Mouse (Mus musculus): ENCODE measurements around the gene Sv2c. TPM values are rescaled to one million over a fixed set of nuclear protein-coding genes. Genes with fewer than 3 reads are reported as not detected.

Sv2c gene
- polyA plus RNA-seq, 2 experiments, result 0.02 to 0.18 TPM

DNA sequence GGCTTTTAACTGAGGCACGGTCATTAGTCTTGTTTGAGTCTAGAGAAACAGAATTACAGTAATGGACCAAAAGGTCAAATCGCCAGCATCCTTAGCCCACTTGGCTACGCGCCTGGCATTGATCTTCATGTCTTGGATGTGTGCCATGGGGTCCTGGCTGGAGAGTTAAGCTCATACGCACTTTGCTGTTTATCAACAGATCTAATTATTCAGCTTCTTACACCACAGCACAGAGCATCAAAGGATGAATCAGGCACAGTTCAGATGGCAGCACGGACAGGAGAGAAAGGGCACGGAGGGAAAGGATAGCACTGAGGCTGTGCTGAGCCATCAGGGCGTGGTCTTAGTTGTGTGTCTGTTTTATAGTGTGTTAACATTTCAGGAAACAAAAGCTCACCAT, 58.8 kb downstream of the Sv2c start:
- no peak overlapping the region for H3K9ac ChIP-seq (replicated peaks)
- no peaks in the 10 kb centered on the region for H3K4me1 ChIP-seq (replicated peaks; ENCODE audit: control insufficient read depth in 2 of 2, insufficient read depth in 2 of 2, low read length in 1 of 2)
- H3K4me3 ChIP-seq (ENCODE audit: insufficient read depth in 1 of 2, low read depth in 2 of 2, low read length in 2 of 2), result no peak overlapping the region
- no peak overlapping the region for H3K27ac ChIP-seq
- ATAC-seq (ENCODE audit: insufficient read depth) (no peak), DNase-seq (ENCODE audit: low read depth in 3 of 3, low spot score in 3 of 3) (no peak)
- no peak overlapping the region for H3K4me2 ChIP-seq (ENCODE audit: low read depth)
- WGBS (ENCODE audit: insufficient replicate concordance), result 61% methylated on average over 8 of the region's 8 CpGs
- H3K9me3 ChIP-seq (ENCODE audit: control insufficient read depth, low read length), result no peaks in the 10 kb centered on the region
- H3K27me3 ChIP-seq (ENCODE audit: control insufficient read depth, insufficient read depth, low read length), result no peaks in the 10 kb centered on the region
- no peaks in the 10 kb centered on the region for H3K36me3 ChIP-seq (replicated peaks; ENCODE audit: control insufficient read depth, insufficient read depth, low read depth)
- TF ChIP-seq CTCF (IDR thresholded peaks at IDR 0.05; ENCODE audit: low read depth), result no peak
- no peak for TF ChIP-seq EP300 (IDR thresholded peaks at IDR 0.05; ENCODE audit: low read depth)

GRCm38 (mm10) chr13:96052755-96053154, 79.6 kb downstream of the Sv2c start:
- no peak for TF ChIP-seq EP300 (IDR thresholded peaks at IDR 0.05; ENCODE audit: low read depth)
- no peak for TF ChIP-seq CTCF (IDR thresholded peaks at IDR 0.05; ENCODE audit: low read depth)
- no peaks in the 10 kb centered on the region for H3K27me3 ChIP-seq (ENCODE audit: control insufficient read depth, insufficient read depth, low read length)
- H3K9me3 ChIP-seq (ENCODE audit: control insufficient read depth, low read length), result no peaks in the 10 kb centered on the region
- no peak overlapping the region for H3K27ac ChIP-seq
- H3K9ac ChIP-seq (replicated peaks), result no peak overlapping the region
- DNase-seq (ENCODE audit: low read depth in 3 of 3, low spot score in 3 of 3), result no peak
- no peak for ATAC-seq (ENCODE audit: insufficient read depth)
- no peaks in the 10 kb centered on the region for H3K4me1 ChIP-seq (replicated peaks; ENCODE audit: control insufficient read depth in 2 of 2, insufficient read depth in 2 of 2, low read length in 1 of 2)
- H3K4me3 ChIP-seq (ENCODE audit: insufficient read depth in 1 of 2, low read depth in 2 of 2, low read length in 2 of 2), result no peak overlapping the region
- H3K4me2 ChIP-seq (ENCODE audit: low read depth), result no peak overlapping the region
- WGBS (ENCODE audit: insufficient replicate concordance), result 40% methylated on average over 3 of the region's 3 CpGs
- H3K36me3 ChIP-seq (replicated peaks; ENCODE audit: control insufficient read depth, insufficient read depth, low read depth), result no peaks in the 10 kb centered on the region

GRCm38 (mm10) chr13:96045396-96045795, 87.0 kb downstream of the Sv2c start:
- no peaks in the 10 kb centered on the region for H3K4me1 ChIP-seq (replicated peaks; ENCODE audit: control insufficient read depth in 2 of 2, insufficient read depth in 2 of 2, low read length in 1 of 2)
- DNase-seq (ENCODE audit: low read depth in 3 of 3, low spot score in 3 of 3) (no peak), ATAC-seq (ENCODE audit: insufficient read depth) (no peak)
- H3K4me3 ChIP-seq (ENCODE audit: insufficient read depth in 1 of 2, low read depth in 2 of 2, low read length in 2 of 2), result no peak overlapping the region
- H3K27ac ChIP-seq, result no peak overlapping the region
- H3K36me3 ChIP-seq (replicated peaks; ENCODE audit: control insufficient read depth, insufficient read depth, low read depth), result no peaks in the 10 kb centered on the region
- no peaks in the 10 kb centered on the region for H3K9me3 ChIP-seq (ENCODE audit: control insufficient read depth, low read length)
- H3K9ac ChIP-seq (replicated peaks), result no peak overlapping the region
- no peaks in the 10 kb centered on the region for H3K27me3 ChIP-seq (ENCODE audit: control insufficient read depth, insufficient read depth, low read length)
- WGBS (ENCODE audit: insufficient replicate concordance), result 54% methylated on average over 5 of the region's 5 CpGs
- H3K4me2 ChIP-seq (ENCODE audit: low read depth), result no peak overlapping the region
- TF ChIP-seq CTCF (IDR thresholded peaks at IDR 0.05; ENCODE audit: low read depth), result no peak
- no peak for TF ChIP-seq EP300 (IDR thresholded peaks at IDR 0.05; ENCODE audit: low read depth)

GRCm38 (mm10) chr13:96040275-96041042, 91.9 kb downstream of the Sv2c start:
- Histone ChIP-seq H3K4me2 (ENCODE audit: low read depth) (no peak overlapping the region), H3K27me3 (ENCODE audit: control insufficient read depth, insufficient read depth, low read length) (no peaks in the 10 kb centered on the region), H3K4me3 (ENCODE audit: insufficient read depth in 1 of 2, low read depth in 2 of 2, low read length in 2 of 2) (no peak overlapping the region), H3K9ac (replicated peaks) (no peak overlapping the region), H3K27ac (no peak overlapping the region), H3K4me1 (replicated peaks; ENCODE audit: control insufficient read depth in 2 of 2, insufficient read depth in 2 of 2, low read length in 1 of 2) (no peaks in the 10 kb centered on the region), H3K36me3 (replicated peaks; ENCODE audit: control insufficient read depth, insufficient read depth, low read depth) (no peaks in the 10 kb centered on the region), H3K9me3 (ENCODE audit: control insufficient read depth, low read length) (no peaks in the 10 kb centered on the region)
- TF ChIP-seq EP300 (IDR thresholded peaks at IDR 0.05; ENCODE audit: low read depth), result no peak
- TF ChIP-seq CTCF (IDR thresholded peaks at IDR 0.05; ENCODE audit: low read depth), result no peak
- DNase-seq (ENCODE audit: low read depth in 3 of 3, low spot score in 3 of 3) (no peak), ATAC-seq (ENCODE audit: insufficient read depth) (no peak)
- 60% methylated on average over 11 of the region's 11 CpGs for WGBS (ENCODE audit: insufficient replicate concordance)

DNA sequence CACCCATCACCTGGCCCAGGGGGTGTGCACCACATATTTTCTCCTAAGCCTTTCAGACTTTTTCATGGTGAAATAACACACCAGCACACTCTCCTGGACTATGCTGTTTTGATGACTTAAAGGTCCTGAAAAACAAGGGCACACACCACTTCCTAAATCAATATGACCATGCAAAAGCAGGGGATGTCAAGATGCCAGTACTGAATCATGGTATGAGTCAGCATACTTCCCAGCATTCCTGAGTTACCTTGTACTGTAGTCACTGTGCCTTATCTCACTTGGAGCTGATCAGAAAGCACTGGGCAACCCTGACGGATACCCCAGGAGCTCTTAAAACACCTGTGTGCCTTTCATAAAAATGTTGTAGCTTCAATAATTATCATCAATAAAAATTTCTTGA, 92.8 kb downstream of the Sv2c start:
- Histone ChIP-seq H3K36me3 (replicated peaks; ENCODE audit: control insufficient read depth, insufficient read depth, low read depth) (no peaks in the 10 kb centered on the region), H3K4me3 (ENCODE audit: insufficient read depth in 1 of 2, low read depth in 2 of 2, low read length in 2 of 2) (no peak overlapping the region), H3K4me1 (replicated peaks; ENCODE audit: control insufficient read depth in 2 of 2, insufficient read depth in 2 of 2, low read length in 1 of 2) (no peaks in the 10 kb centered on the region), H3K27me3 (ENCODE audit: control insufficient read depth, insufficient read depth, low read length) (no peaks in the 10 kb centered on the region), H3K27ac (no peak overlapping the region), H3K9ac (replicated peaks) (no peak overlapping the region), H3K9me3 (ENCODE audit: control insufficient read depth, low read length) (no peaks in the 10 kb centered on the region), H3K4me2 (ENCODE audit: low read depth) (no peak overlapping the region)
- no peak for TF ChIP-seq CTCF (IDR thresholded peaks at IDR 0.05; ENCODE audit: low read depth)
- TF ChIP-seq EP300 (IDR thresholded peaks at IDR 0.05; ENCODE audit: low read depth), result no peak
- no peak for DNase-seq (ENCODE audit: low read depth in 3 of 3, low spot score in 3 of 3)
- ATAC-seq (ENCODE audit: insufficient read depth), result no peak
- 61% methylated on average over 1 of the region's 1 CpGs for WGBS (ENCODE audit: insufficient replicate concordance)

Data from liver, embryonic 14.5 days (tissue).